Mouse (Mus musculus) spleen, adult 2 months (tissue): ENCODE results near the gene Polr2i.

ENCODE experiments used
- CTCF ChIP-seq: fragments of 200-500 bp; IDR thresholded peaks from 2 replicates; pipeline ENCODE4 v1.5.1; 2011; ENCODE audit warnings: mild to moderate bottlenecking, inconsistent platforms; ENCODE audit not compliant: insufficient read depth, insufficient read length, insufficient replicate concordance; ENCODE audit errors: extremely low read depth
- POLR2A ChIP-seq: fragments of 200-500 bp; IDR thresholded peaks from 2 replicates; pipeline ENCODE4 v1.6.1; 2011; ENCODE audit warnings: low read depth, low read length, inconsistent platforms

DNA sequence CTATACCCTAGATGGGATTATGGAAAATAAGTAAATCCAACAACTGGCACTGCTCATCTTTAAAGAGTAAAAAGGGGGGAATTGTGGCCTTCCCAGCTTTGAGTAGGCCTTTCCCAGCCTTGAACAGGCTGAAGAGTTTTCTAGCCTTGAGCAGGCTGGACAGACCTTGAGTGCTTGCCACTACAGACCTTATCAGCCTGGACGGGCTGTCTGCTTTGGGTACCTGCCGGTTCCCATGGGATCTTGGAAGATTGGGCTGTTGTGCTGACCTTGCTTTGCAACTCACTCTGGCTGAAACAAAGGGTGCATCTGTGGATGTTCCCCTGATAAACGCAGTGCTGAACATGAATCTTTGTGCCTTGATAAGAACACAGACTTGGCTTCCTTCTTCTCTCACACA lies 17.9 kb upstream of the Polr2i start:
- TF ChIP-seq CTCF: no peak
- TF ChIP-seq POLR2A: no peak
